Mouse (Mus musculus) forebrain, embryonic 12.5 days (tissue): ENCODE measurements around the gene Zfp362. TPM values are rescaled to one million over a fixed set of nuclear protein-coding genes. Genes with fewer than 3 reads are reported as not detected.

Source experiments
- ATAC-seq: fragments of 200-750 bp; cut with Nextera tagmentation; 2 replicates; pipeline ENCODE4 v1.8.0; 2017; ENCODE audit warnings: moderate TSS enrichment; ENCODE audit not compliant: low FRiP score
- H3K27ac ChIP-seq: fragments of 300-500 bp; sonication (generic); 2 replicates; pipeline ENCODE4 v1.5.1; 2016; ENCODE audit warnings: mild to moderate bottlenecking
- H3K27me3 ChIP-seq: fragments of 300-500 bp; sonication (generic); 2 replicates; pipeline ENCODE4 v1.6.1; 2016; ENCODE audit warnings: mild to moderate bottlenecking
- H3K36me3 ChIP-seq: fragments of 300-500 bp; sonication (generic); replicated peaks from 2 replicates; pipeline ENCODE4 v1.6.1; 2016; ENCODE audit warnings: mild to moderate bottlenecking
- H3K4me1 ChIP-seq: fragments of 300-500 bp; sonication (generic); 2 replicates; pipeline ENCODE4 v1.6.1; 2016
- H3K4me2 ChIP-seq: fragments of 300-500 bp; sonication (generic); 2 replicates; pipeline ENCODE4 v1.6.1; 2016; ENCODE audit warnings: mild to moderate bottlenecking, moderate library complexity
- H3K4me3 ChIP-seq: fragments of 300-500 bp; sonication (generic); replicated peaks from 2 replicates; pipeline ENCODE4 v1.5.1; 2016; ENCODE audit warnings: mild to moderate bottlenecking
- H3K9ac ChIP-seq: fragments of 300-500 bp; sonication (generic); 2 replicates; pipeline ENCODE4 v1.6.1; 2016; ENCODE audit warnings: mild to moderate bottlenecking
- H3K9me3 ChIP-seq: fragments of 300-500 bp; sonication (generic); 2 replicates; pipeline ENCODE4 v1.6.1; 2016
- WGBS: fragments of 180-500 bp; shearing (Covaris S2); methylation state at CpG from one replicate; pipeline ENCODE4 v1.1.7; 2016; 5-methylcytosine and 5-hydroxymethylcytosine counted together
- polyA plus RNA-seq: library from polyadenylated mRNA; unstranded; fragments of >200 nt; fragmentation: Nextera tagmentation; extraction: Ambion mirVana; gene quantifications from 2 replicates; pipeline ENCODE4 v1.2.1, GENCODE M21; 2016

Gene Zfp362
- polyA plus RNA-seq, 1 experiment from 2014 or later = 43.7 TPM

- H3K9ac ChIP-seq = no peak overlapping the region
- peaks cover 16% of the 10 kb centered on the region for H3K4me1 ChIP-seq
- H3K4me2 ChIP-seq = no peak overlapping the region
- H3K27ac ChIP-seq = no peak overlapping the region
- WGBS = 59% methylated on average over 5 of the region's 5 CpGs
- no peak for ATAC-seq
- H3K27me3 ChIP-seq = no peaks in the 10 kb centered on the region
- no peak overlapping the region for H3K4me3 ChIP-seq
- peaks cover 95% of the 10 kb centered on the region for H3K36me3 ChIP-seq
- H3K9me3 ChIP-seq = no peaks in the 10 kb centered on the region
These were observed 54.8 kb downstream of the Zfp362 start for GRCm38 (mm10) chr4:128751006-128751405.

- peaks cover 4% of the 10 kb centered on the region; the same call in 1 of the 2 replicates for H3K4me1 ChIP-seq
- no peak overlapping the region for H3K9ac ChIP-seq
- H3K4me2 ChIP-seq = no peak overlapping the region
- H3K27me3 ChIP-seq = no peaks in the 10 kb centered on the region
- 92% methylated on average over 7 of the region's 7 CpGs for WGBS
- H3K9me3 ChIP-seq = no peaks in the 10 kb centered on the region
- H3K27ac ChIP-seq = no peak overlapping the region
- ATAC-seq = no peak
- H3K36me3 ChIP-seq = peaks cover 100% of the 10 kb centered on the region
- no peak overlapping the region for H3K4me3 ChIP-seq
These were observed 57.5 kb downstream of the Zfp362 start for GRCm38 (mm10) chr4:128748309-128748708.

GRCm38 (mm10) chr4:128747614-128748270 is 58.1 kb downstream of the Zfp362 start:
- Histone ChIP-seq H3K27me3 (no peaks in the 10 kb centered on the region), H3K36me3 (peaks cover 100% of the 10 kb centered on the region), H3K4me1 (peaks cover 7% of the 10 kb centered on the region), H3K4me3 (no peak overlapping the region), H3K4me2 (no peak overlapping the region), H3K27ac (no peak overlapping the region), H3K9me3 (no peaks in the 10 kb centered on the region), H3K9ac (no peak overlapping the region)
- 91% methylated on average over 22 of the region's 22 CpGs for WGBS
- no peak for ATAC-seq

- no peak overlapping the region for H3K27ac ChIP-seq
- WGBS = 92% methylated on average over 8 of the region's 8 CpGs
- H3K4me2 ChIP-seq = no peak overlapping the region
- no peaks in the 10 kb centered on the region for H3K9me3 ChIP-seq
- H3K36me3 ChIP-seq = peaks cover 77% of the 10 kb centered on the region
- no peak overlapping the region for H3K4me3 ChIP-seq
- H3K4me1 ChIP-seq = peaks cover 24% of the 10 kb centered on the region
- no peak overlapping the region for H3K9ac ChIP-seq
- H3K27me3 ChIP-seq = no peaks in the 10 kb centered on the region
- no peak for ATAC-seq
These were observed 60.7 kb downstream of the Zfp362 start for GRCm38 (mm10) chr4:128745160-128745559.

GRCm38 (mm10) chr4:128743031-128743626 is 62.7 kb downstream of the Zfp362 start:
- no peak for ATAC-seq
- Histone ChIP-seq H3K27ac (0 out of 2 replicates have a peak overlapping the region, but pooled peaks have one; percentile 2), H3K4me1 (peaks cover 28% of the 10 kb centered on the region), H3K4me2 (no peak overlapping the region), H3K36me3 (peaks cover 61% of the 10 kb centered on the region), H3K9me3 (no peaks in the 10 kb centered on the region), H3K4me3 (no peak overlapping the region), H3K27me3 (no peaks in the 10 kb centered on the region), H3K9ac (no peak overlapping the region)
- WGBS = 74% methylated on average over 12 of the region's 12 CpGs

- no peak for ATAC-seq
- Histone ChIP-seq H3K9ac (0 out of 2 replicates have a peak overlapping the region, but pooled peaks have one; percentile 9), H3K4me3 (no peak overlapping the region), H3K4me2 (no peak overlapping the region), H3K27me3 (no peaks in the 10 kb centered on the region), H3K36me3 (peaks cover 56% of the 10 kb centered on the region), H3K4me1 (peaks cover 32% of the 10 kb centered on the region), H3K27ac (peak overlapping the region; percentile 61; the same call in 1 of the 2 replicates), H3K9me3 (no peaks in the 10 kb centered on the region)
- WGBS = 43% methylated on average over 10 of the region's 10 CpGs
These were observed 63.4 kb downstream of the Zfp362 start for GRCm38 (mm10) chr4:128742379-128742970.

GRCm38 (mm10) chr4:128741906-128742305 is 63.9 kb downstream of the Zfp362 start:
- Histone ChIP-seq H3K4me1 (peaks cover 35% of the 10 kb centered on the region), H3K9ac (peak overlapping the region; percentile 9; the same call in 1 of the 2 replicates), H3K9me3 (no peaks in the 10 kb centered on the region), H3K36me3 (peaks cover 51% of the 10 kb centered on the region), H3K4me2 (no peak overlapping the region), H3K27me3 (no peaks in the 10 kb centered on the region), H3K4me3 (no peak overlapping the region), H3K27ac (peak overlapping the region; percentile 50; the same call in 1 of the 2 replicates)
- 50% methylated on average over 5 of the region's 5 CpGs for WGBS
- no peak for ATAC-seq

GRCm38 (mm10) chr4:128740878-128741277 is 65.0 kb downstream of the Zfp362 start:
- H3K27ac ChIP-seq = no peak overlapping the region
- H3K4me3 ChIP-seq = no peak overlapping the region
- 69% methylated on average over 1 of the region's 1 CpGs for WGBS
- no peak overlapping the region for H3K4me2 ChIP-seq
- peaks cover 41% of the 10 kb centered on the region for H3K36me3 ChIP-seq
- no peaks in the 10 kb centered on the region for H3K9me3 ChIP-seq
- H3K9ac ChIP-seq = no peak overlapping the region
- peaks cover 46% of the 10 kb centered on the region for H3K4me1 ChIP-seq
- no peaks in the 10 kb centered on the region for H3K27me3 ChIP-seq
- no peak for ATAC-seq

GRCm38 (mm10) chr4:128737825-128738610 is 67.8 kb downstream of the Zfp362 start:
- Histone ChIP-seq H3K9me3 (no peaks in the 10 kb centered on the region), H3K4me2 (peak overlapping the region; percentile 50), H3K36me3 (peaks cover 21% of the 10 kb centered on the region), H3K4me1 (peaks cover 74% of the 10 kb centered on the region), H3K27ac (peak overlapping the region; percentile 96), H3K27me3 (no peaks in the 10 kb centered on the region), H3K9ac (peak overlapping the region; percentile 44), H3K4me3 (no peak overlapping the region)
- WGBS = 37% methylated on average over 14 of the region's 14 CpGs
- ATAC-seq = no peak; the same call in 1 of the 2 replicates

GRCm38 (mm10) chr4:128737137-128737589 is 68.7 kb downstream of the Zfp362 start:
- peaks cover 73% of the 10 kb centered on the region for H3K4me1 ChIP-seq
- no peaks in the 10 kb centered on the region for H3K9me3 ChIP-seq
- H3K9ac ChIP-seq = peak overlapping the region; percentile 48
- peak overlapping the region; percentile 50 for H3K4me2 ChIP-seq
- no peaks in the 10 kb centered on the region for H3K27me3 ChIP-seq
- peak overlapping the region; percentile 96 for H3K27ac ChIP-seq
- WGBS = 2% methylated on average over 6 of the region's 6 CpGs
- H3K36me3 ChIP-seq = peaks cover 18% of the 10 kb centered on the region; the same call in 1 of the 2 replicates
- ATAC-seq = peak; percentile 79
- H3K4me3 ChIP-seq = peak overlapping the region; percentile 13

GRCm38 (mm10) chr4:128734721-128735671 is 70.8 kb downstream of the Zfp362 start:
- Histone ChIP-seq H3K4me1 (peaks cover 81% of the 10 kb centered on the region), H3K9me3 (no peaks in the 10 kb centered on the region), H3K36me3 (peaks cover 24% of the 10 kb centered on the region), H3K4me3 (no peak overlapping the region), H3K27ac (peak overlapping the region; percentile 96), H3K4me2 (peak overlapping the region; percentile 50), H3K9ac (peak overlapping the region; percentile 38), H3K27me3 (no peaks in the 10 kb centered on the region)
- no peak for ATAC-seq
- WGBS = 69% methylated on average over 18 of the region's 18 CpGs
